Mouse (Mus musculus) brain, adult 2 months (tissue): ENCODE measurements around the gene Rpl5.
A peak's percentile ranks its signal among the peaks of the same experiment; 100 is the strongest.
"Not testable (repeated sequence)": the region's sequence is repeated elsewhere in the genome, so short reads cannot be mapped to it uniquely, and the experiment has no call there.

Source experiments
- DNase-seq: peaks from one replicate; pipeline ENCODE4 v3.0.0; 2011; ENCODE audit warnings: low read depth, low spot score

Rpl5 gene

DNA sequence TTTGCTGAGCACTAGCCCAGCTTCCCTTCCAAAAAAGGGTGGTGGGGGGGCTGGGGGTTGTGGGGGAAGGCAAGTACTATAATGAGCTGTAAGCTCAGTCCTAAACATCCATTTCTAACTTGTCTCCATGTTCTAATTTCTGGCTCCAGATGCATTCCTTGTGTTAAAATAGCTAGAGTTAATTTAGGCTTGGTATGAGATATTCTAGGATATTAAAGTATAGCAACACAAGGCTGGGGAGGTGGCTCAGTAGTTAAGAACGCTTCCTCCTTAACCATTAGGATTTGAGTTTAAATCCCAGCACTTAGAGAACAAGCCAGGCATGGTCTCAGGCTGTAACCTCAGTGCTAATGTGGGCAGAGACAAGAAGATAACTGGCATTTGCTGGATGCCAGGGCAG lies 4.0 kb upstream of the Rpl5 start:
- DNase-seq, result peak; percentile 54

DNA sequence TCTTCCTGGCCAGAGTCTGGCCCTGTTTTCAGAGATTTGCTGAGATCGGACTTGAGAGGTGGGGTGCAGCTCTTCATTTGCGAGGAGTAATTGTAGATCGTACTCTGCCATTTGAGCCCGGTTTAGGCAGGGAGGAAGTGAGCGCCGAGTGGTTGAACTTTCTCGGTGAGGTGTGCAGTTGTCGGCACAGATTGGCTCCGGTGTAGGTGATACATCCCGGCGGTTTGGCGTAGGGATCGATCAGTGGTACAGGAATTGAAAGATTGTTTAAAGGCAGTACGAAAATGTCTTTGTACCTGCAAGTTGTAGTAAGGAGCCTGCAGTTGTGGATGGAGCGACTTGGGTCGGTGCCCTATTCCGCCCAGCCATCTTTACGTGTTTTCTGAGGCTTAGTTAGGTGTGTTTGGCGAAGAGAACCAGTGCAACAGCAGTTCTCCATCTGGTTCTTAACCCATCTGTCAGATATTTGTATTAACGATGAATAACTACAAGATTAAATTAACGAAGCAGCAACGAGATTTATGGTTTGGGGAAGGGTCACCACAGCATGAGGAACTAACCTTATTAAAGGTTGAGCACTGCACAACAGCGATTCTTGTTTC lies 813 bp downstream of the Rpl5 start:
- DNase-seq, result no peak

DNA sequence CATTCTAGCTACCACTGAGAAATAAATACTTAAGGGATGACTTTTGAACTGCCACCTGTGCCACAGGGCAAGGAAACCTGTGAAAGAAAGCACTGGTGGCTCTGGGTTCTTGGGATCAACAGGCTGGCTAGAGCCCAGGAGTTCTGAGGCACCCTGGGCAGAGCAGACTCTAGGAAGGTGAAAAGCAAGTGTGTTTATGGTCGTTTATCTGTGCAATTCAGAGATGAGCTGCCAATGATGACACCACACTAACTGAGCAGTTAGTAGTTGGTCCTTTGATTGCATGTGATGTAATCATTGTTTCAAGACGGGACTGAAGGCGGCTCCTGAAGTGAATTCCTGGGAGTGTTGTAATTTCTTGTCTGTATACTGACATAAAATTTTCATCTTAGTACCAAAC lies 4.0 kb downstream of the Rpl5 start:
- no peak for DNase-seq

DNA sequence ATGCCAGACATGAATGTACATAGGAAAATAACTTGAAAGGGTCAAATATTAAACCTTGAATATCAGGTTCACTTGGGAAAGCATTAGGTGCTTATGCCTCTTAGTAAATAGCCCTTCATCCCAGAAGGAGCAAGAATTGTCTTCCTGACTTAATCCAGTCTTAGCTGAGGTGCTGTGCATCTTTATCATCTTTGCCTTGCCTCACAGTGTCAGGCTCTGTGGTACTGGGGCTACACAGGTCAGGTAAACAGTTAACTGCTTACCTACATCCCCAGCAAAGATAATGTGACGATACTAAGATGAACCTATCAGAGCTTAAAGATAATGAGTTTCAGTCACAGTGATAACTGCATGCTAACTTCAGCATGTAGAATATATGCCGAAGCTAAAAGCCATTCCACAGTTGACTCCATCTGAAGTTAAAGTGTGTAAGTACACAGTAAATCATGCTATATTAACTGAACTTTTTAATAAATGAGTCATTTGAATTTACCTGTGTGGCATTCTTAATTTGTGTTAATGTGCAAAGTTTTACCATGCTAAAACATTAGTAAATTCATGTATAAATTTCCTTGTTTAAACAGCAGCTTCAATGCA lies 8.3 kb downstream of the Rpl5 start:
- DNase-seq, result no peak

- DNase-seq, result no peak
Measured at GRCm38 (mm10) chr5:107909668-107910067, 9.4 kb downstream of the Rpl5 start.

- no peak for DNase-seq
Measured at GRCm38 (mm10) chr5:107910084-107910616, 9.8 kb downstream of the Rpl5 start.

DNA sequence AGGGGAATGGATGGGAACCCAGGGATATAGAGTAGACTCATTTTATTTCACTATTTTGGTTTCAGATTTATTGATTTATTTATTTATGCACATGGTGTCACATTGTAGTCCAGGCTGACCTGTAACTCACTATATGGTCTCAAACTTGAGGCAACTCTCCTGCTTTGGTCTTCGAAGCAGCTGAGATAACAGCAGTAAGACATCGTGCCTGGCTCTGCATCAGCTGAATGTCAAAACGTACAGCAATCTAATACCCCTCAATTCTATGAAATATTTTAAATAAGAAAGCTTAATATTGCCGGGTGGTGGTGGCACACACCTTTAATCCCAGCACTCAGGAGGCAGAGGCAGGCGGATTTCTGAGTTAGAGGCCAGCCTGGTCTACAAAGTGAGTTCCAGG lies 10.7 kb downstream of the Rpl5 start:
- no peak for DNase-seq

DNA sequence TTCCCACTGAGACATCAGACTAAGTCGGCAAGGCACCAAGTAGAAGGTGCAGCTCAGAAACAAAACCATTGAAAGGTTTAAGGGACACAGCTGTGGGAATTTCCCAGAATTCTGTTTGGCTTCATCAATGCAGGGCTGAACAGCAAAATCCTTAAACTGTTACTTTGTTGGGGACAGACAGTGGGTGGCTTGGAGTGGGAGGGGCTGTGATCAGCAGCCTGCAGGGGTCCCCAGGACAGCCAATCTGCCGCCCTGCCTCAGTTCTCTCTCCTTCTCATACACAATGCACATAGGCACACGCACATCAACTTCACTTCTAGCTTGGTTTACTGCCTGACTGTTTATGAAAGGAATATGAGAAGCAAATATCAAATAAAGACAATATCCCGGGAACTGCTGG lies 15.0 kb downstream of the Rpl5 start:
- no peak for DNase-seq

GRCm38 (mm10) chr5:107921400-107922252 lies 21.3 kb downstream of the Rpl5 start:
- DNase-seq, result peak; percentile 89

- no peak for DNase-seq
Measured at GRCm38 (mm10) chr5:107922836-107923235, 22.5 kb downstream of the Rpl5 start.

- DNase-seq, result peak; percentile 76
Measured at GRCm38 (mm10) chr5:107924564-107924963, 24.3 kb downstream of the Rpl5 start.

GRCm38 (mm10) chr5:107926550-107927249 lies 26.4 kb downstream of the Rpl5 start:
- DNase-seq, result no peak

DNA sequence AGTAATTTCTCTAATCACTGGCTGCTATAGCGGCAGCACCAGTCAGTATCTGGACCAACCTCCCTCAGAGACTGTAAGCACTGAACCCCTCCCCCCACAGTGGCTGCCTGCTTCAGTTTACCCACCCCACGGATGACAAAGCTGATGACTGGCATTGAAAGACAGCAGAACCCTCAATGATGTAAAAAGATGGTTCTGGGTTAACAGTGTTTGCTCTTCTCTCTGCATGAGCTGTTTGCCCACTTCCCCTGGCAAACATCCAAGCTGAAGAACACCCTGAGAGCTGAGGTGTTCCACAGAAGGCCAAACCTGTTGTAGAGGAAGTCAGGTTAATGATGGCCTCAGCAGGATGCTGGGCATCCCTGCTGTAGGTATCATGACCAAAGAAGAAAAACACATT lies 32.3 kb downstream of the Rpl5 start:
- peak; percentile 80 for DNase-seq

DNA sequence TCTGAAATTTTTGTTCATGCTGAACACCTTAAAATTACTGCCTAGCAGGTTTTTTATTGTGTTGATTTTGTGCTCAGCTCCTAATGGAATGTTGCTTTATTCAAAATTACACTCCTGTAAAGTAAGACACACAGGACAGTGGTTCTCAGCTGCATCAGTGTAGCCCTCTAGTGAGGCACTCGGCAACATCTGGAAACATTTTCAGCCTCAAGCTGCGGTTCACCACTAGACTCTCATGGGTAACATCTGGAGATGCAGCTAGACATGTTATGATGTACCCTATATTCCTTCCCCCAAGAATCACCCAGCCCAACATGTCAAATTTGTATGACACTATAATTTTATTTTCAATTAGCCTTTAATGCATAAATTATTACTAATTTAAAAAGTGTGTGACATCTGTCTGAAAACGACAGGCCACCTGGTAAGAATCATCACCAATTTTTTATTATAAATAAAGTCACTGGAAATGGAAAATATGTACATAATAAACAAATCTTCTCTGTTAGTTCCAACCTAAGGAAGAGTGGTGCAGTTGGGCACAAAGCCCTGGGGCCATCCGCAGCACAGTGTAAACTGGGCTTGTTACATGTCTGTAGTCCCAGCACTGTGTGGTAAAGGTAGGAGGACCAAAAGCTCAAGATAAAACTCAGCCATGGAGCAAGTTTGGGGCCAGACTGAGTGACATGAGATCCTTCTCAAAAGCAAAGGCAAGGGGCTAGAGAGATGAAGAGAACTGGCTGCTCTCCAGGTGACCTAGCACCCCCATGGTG lies 33.1 kb downstream of the Rpl5 start:
- no peak for DNase-seq

DNA sequence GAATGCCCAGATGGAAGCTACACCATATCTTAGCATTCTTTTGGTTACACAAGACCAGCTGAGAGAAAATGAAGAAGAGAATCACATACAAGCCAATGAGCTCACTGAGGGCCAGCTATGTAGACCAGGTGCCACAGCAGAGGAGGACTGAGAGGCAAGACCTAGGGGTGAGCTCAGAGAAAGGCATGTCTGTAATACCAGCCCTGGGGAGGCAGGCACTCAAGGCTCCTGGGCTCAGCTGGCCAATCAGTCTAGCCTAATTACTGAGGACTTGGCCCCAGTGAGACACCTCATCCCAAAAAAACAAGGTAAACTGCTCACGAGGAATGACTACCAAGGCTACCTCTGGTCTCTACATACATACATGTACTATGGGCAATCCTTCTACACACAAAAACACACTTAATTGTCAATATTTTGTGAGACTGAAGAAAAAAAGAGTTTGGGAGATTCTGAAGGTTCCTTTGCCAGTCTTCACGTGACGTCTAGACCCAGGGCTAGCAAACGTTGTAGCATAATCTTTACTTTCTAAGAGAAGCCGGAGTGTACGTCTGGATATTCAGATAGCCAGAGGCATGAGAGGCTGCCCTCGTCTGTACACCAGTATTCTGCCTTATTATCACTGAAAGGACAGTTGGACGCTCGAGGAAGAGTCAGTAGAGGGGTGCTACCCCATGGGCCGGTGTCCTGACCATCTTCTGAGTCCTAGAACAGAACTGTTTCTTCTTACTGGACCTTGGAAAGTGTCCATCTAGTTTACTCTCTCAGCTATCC lies 34.7 kb downstream of the Rpl5 start:
- no peak for DNase-seq

GRCm38 (mm10) chr5:107936625-107937389 lies 36.5 kb downstream of the Rpl5 start:
- no peak for DNase-seq

DNA sequence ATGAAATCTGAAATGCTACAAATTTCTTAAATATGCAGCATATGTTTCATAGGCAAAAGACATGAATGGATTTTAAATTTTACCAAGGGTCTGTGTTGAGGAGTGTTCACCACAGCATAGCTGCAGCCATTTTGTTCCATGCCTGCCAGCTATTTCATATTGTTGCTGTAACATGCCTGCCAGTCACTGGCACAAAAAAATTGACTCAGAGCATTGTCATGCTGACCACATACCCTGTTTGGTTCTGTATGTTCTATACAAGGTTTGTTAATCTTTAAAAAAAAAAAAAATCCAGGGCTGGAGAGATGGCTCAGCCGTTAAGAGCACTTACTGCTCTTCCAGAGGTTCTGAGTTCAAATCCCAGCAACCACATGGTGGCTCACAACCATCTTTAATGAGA lies 38.2 kb downstream of the Rpl5 start:
- not testable (repeated sequence) for DNase-seq

DNA sequence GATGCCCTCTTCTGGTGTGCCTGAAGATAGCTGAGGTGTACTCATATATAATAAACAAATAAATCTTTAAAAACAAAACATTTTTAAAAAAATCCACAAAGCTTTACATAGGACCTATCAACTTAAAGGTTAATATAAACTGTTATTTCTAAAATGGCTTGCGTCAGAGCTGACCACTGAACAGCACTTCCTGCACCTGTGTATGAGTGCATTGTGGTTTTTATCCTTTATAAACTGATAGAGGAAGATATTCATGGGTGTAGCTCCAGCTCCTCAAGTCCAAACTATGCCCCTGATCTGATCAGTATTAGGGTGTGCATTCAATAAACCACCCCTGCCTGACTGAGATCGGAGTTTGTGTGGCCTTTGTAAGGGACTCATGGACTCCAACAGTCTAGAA lies 38.6 kb downstream of the Rpl5 start:
- no peak for DNase-seq

DNA sequence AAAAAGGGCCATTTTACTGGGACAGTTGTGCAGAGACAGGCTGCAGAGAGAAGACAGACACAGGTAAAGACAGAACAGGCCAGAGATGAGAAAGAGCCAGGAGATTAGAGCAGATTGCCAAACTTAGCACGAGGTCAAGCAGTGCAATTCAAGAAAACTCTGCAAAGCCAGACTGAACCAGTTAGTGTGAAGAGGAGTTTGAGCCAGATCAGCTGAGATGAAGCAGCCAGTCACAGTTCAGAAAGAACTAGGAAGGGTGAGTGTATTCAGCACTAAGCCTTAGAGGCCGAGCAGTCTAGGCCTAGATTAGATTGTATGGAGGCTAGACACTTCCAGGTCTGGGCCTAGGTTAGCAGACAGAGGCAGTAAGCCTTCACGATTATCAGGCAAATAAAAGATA lies 39.4 kb downstream of the Rpl5 start:
- no peak for DNase-seq

DNA sequence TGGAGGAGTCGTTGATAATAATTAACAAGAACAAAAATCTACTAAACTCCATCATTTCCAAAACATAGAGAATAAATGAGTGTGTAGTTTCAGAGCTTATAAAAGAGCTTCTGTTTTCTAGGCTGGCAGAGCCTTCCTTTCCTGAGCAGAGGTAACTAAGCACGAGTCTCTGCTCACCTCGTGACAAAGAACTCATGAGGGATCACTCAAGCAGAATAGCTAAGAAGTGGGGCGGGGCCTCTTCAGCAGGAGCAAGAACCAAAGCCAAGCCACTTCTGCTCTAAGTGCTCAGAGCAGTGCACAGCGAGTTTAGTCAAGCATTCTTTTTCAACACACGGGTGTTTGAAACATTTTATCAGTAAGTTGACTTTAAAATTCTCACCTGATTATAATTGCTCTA lies 40.9 kb downstream of the Rpl5 start:
- DNase-seq, result peak; percentile 29
